Comparison of ENCODE assay signal across 19 mouse cellular contexts in genomic region chr17:25665485-25665884, GRCm38 (mm10). TPM values are rescaled to one million over a fixed set of nuclear protein-coding genes. Genes with fewer than 3 reads are reported as not detected.
"Had no signal": no experiment of that assay in that cellular context is flagged by ENCODE, and none has a peak within 500 bp of the region (broad histone marks: within the 10 kb centered on the region; RNA-seq: fewer than 3 reads in every experiment).

No protein-coding gene starts in this region.

- H3K27ac ChIP-seq: macrophage; midbrain, embryonic 13.5 days; midbrain, embryonic 15.5 days; neural tube, embryonic 12.5 days had no signal

- ATAC-seq: midbrain, embryonic 13.5 days; midbrain, embryonic 15.5 days had no signal

- H3K4me1 ChIP-seq: megakaryocyte, embryonic 14.5 days had no signal

- DNase-seq: lung, adult 18-20 months; lung, embryonic 14.5 days; lung, postnatal 10 days; retina, postnatal 1 day; right cerebral cortex, postnatal 25 days; right cerebral cortex, postnatal 4 days; spleen, adult 18-20 months; thymus, adult 18-20 months; thymus, postnatal 14 days; thymus, postnatal 36 days had no signal

- H3K4me3 ChIP-seq: megakaryocyte, embryonic 14.5 days; midbrain, embryonic 13.5 days; midbrain, embryonic 15.5 days; neural tube, embryonic 12.5 days had no signal

RNA-seq across cellular contexts. Expression of gene Gng13, which starts 51.5 kb away (rescaled TPM):
- total RNA-seq: megakaryocyte progenitor cell, adult 5-6 weeks; monocyte, adult 5-6 weeks; neutrophil, adult 5-6 weeks had no signal
- polyA plus RNA-seq: liver, embryonic 16.5 days; macrophage had no signal
